In genomic region chr6:35539304-35540009, GRCm38 (mm10) we compare ENCODE assay signal across 8 mouse cellular contexts. TPM values are rescaled to one million over a fixed set of nuclear protein-coding genes. Genes with fewer than 3 reads are reported as not detected.
DNase-seq lines count a peak whose midpoint lies in the region; ATAC-seq and TF ChIP-seq lines count a peak whose summit lies in the region.

Gene Mtpn (minus strand): TSS chr6:35539888.

- peaks cover 46% of the 10 kb centered on the region for H3K79me3 ChIP-seq in C2C12 (ENCODE audit: low read depth)

- H3K79me2 ChIP-seq in C2C12 (ENCODE audit: control insufficient read depth, insufficient read depth) (peaks cover 51% of the 10 kb centered on the region), myocyte (ENCODE audit: control insufficient read depth, insufficient read depth) (peaks cover 48% of the 10 kb centered on the region)
- H3K79me2 ChIP-seq in liver, adult 2 months (ENCODE audit: control insufficient read depth, insufficient read depth, low read length), result peaks cover 20% of the 10 kb centered on the region

- H3K4me3 ChIP-seq in C2C12 (ENCODE audit: insufficient read depth, poor library complexity, severe bottlenecking) (peak within 1 kb of the TSS; percentile 96), myocyte (peak within 1 kb of the TSS; percentile 76)
- H3K4me3 ChIP-seq in erythroblast, embryonic 14.5 days (replicated peaks), result peak within 1 kb of the TSS; percentile 91
- peak within 1 kb of the TSS; percentile 99 for H3K4me3 ChIP-seq in heart, embryonic 11.5 days (ENCODE audit: low read depth, low read length)
- peak within 1 kb of the TSS; percentile 100 for H3K4me3 ChIP-seq in kidney, embryonic 16.5 days (ENCODE audit: low read length)
- H3K4me3 ChIP-seq in liver, adult 2 months (ENCODE audit: insufficient read depth, low read depth, low read length), result peak within 1 kb of the TSS; percentile 95

- H3K9me3 ChIP-seq in erythroblast, embryonic 14.5 days (ENCODE audit: control insufficient read depth, low read length), result no peaks in the 10 kb centered on the region
- no peaks in the 10 kb centered on the region for H3K9me3 ChIP-seq in heart, embryonic 11.5 days (replicated peaks; ENCODE audit: control insufficient read depth, low read length)
- H3K9me3 ChIP-seq in kidney, embryonic 16.5 days (ENCODE audit: low read length), result no peaks in the 10 kb centered on the region

- no peaks in the 10 kb centered on the region for H3K27me3 ChIP-seq in C2C12 (ENCODE audit: control insufficient read depth, insufficient read depth, insufficient read length)
- H3K27me3 ChIP-seq in erythroblast, embryonic 14.5 days (ENCODE audit: control insufficient read depth), result no peaks in the 10 kb centered on the region
- H3K27me3 ChIP-seq in heart, embryonic 11.5 days (ENCODE audit: control insufficient read depth, insufficient read depth, low read length), result no peaks in the 10 kb centered on the region
- no peaks in the 10 kb centered on the region for H3K27me3 ChIP-seq in kidney, embryonic 16.5 days (ENCODE audit: insufficient read depth, low read length)
- H3K27me3 ChIP-seq in liver, adult 2 months (ENCODE audit: control insufficient read depth, insufficient read depth, low read length), result no peaks in the 10 kb centered on the region
- H3K27me3 ChIP-seq in myocyte (ENCODE audit: control insufficient read depth, insufficient read depth, insufficient read length), result no peaks in the 10 kb centered on the region
- no peaks in the 10 kb centered on the region for H3K27me3 ChIP-seq in splenic B cell, adult 2 months (ENCODE audit: control insufficient read depth, insufficient read depth, low read length, poor library complexity, severe bottlenecking)

- H3K27ac ChIP-seq in heart, embryonic 11.5 days (ENCODE audit: low read depth, low read length), result peak within 1 kb of the TSS; percentile 80
- peak within 1 kb of the TSS; percentile 88 for H3K27ac ChIP-seq in kidney, embryonic 16.5 days (ENCODE audit: low read length)
- peak within 1 kb of the TSS; percentile 59 for H3K27ac ChIP-seq in liver, adult 2 months (replicated peaks; ENCODE audit: insufficient read depth, low read depth, low read length)

- H3K4me2 ChIP-seq in heart, embryonic 11.5 days, result peak within 1 kb of the TSS; percentile 68
- peak within 1 kb of the TSS; percentile 69 for H3K4me2 ChIP-seq in kidney, embryonic 16.5 days (replicated peaks; ENCODE audit: low read depth, low read length)
- H3K4me2 ChIP-seq in myocyte (ENCODE audit: low read depth), result peak within 1 kb of the TSS; percentile 81

- under 1% methylated on average over 61 of the region's 61 CpGs for WGBS in heart, embryonic 11.5 days (ENCODE audit: insufficient replicate concordance)
- under 1% methylated on average over 60 of the region's 61 CpGs for WGBS in kidney, embryonic 16.5 days
- whole genome bisulfite sequencing in liver, adult 2 months, result under 1% methylated on average over 61 of the region's 61 CpGs

- TF ChIP-seq POLR2A in brain, embryonic 14.5 days (IDR thresholded peaks at IDR 0.05; ENCODE audit: borderline replicate concordance, extremely low read depth, insufficient read depth, insufficient read length, poor library complexity, severe bottlenecking), result peak; percentile 52; the same call in 1 of the 2 replicates
- TF ChIP-seq POLR2A in liver, adult 2 months (IDR thresholded peaks at IDR 0.05; ENCODE audit: extremely low read depth, insufficient read depth, low read length), result peak; percentile 71; the same call in 1 of the 2 replicates
- peak; percentile 71 for TF ChIP-seq POLR2A in myocyte (IDR thresholded peaks at IDR 0.05; ENCODE audit: insufficient read length, low read depth)

- peak; percentile 99 for DNase-seq in brain, embryonic 14.5 days (ENCODE audit: low read depth)
- peak; percentile 93 for DNase-seq in liver, adult 2 months (ENCODE audit: extremely low read depth, low read depth, low spot score)
- peak; percentile 98 for DNase-seq in splenic B cell, adult 2 months (ENCODE audit: low read depth, low spot score)

- peak within 1 kb of the TSS; percentile 98 for H3ac ChIP-seq in C2C12 (ENCODE audit: control insufficient read depth, insufficient read length, low read depth)
- peak within 1 kb of the TSS; percentile 95 for H3ac ChIP-seq in myocyte (ENCODE audit: control insufficient read depth, insufficient read length)

- H3K9ac ChIP-seq in heart, embryonic 11.5 days (ENCODE audit: low read depth, low read length), result peak within 1 kb of the TSS; percentile 97
- H3K9ac ChIP-seq in kidney, embryonic 16.5 days (replicated peaks; ENCODE audit: low read length), result peak within 1 kb of the TSS; percentile 98
- peak within 1 kb of the TSS; percentile 94 for H3K9ac ChIP-seq in liver, adult 2 months (ENCODE audit: low read depth, low read length)

- ATAC-seq in heart, embryonic 11.5 days (replicated peaks; ENCODE audit: insufficient number of reproducible peaks, low FRiP score, low TSS enrichment), result peak; percentile 100
- peak; percentile 99 for ATAC-seq in kidney, embryonic 16.5 days (ENCODE audit: low FRiP score, low TSS enrichment)

- H3K36me3 ChIP-seq in C2C12 (ENCODE audit: control insufficient read depth, insufficient read depth) (peaks cover 16% of the 10 kb centered on the region), myocyte (ENCODE audit: control insufficient read depth, insufficient read depth) (no peaks in the 10 kb centered on the region)
- peaks cover 4% of the 10 kb centered on the region for H3K36me3 ChIP-seq in erythroblast, embryonic 14.5 days (ENCODE audit: control insufficient read depth)
- no peaks in the 10 kb centered on the region for H3K36me3 ChIP-seq in heart, embryonic 11.5 days (ENCODE audit: control insufficient read depth, insufficient read depth, low read length)
- no peaks in the 10 kb centered on the region for H3K36me3 ChIP-seq in kidney, embryonic 16.5 days (ENCODE audit: insufficient read depth, low read length)
- peaks cover 2% of the 10 kb centered on the region; the same call in 1 of the 2 replicates for H3K36me3 ChIP-seq in liver, adult 2 months (ENCODE audit: control insufficient read depth, insufficient read depth, low read length)
- H3K36me3 ChIP-seq in splenic B cell, adult 2 months (ENCODE audit: control insufficient read depth, insufficient read depth, low read length, poor library complexity, severe bottlenecking), result no peaks in the 10 kb centered on the region

- peaks cover 24% of the 10 kb centered on the region for H3K4me1 ChIP-seq in erythroblast, embryonic 14.5 days (ENCODE audit: control insufficient read depth)
- no peaks in the 10 kb centered on the region; the same call in 1 of the 2 replicates for H3K4me1 ChIP-seq in heart, embryonic 11.5 days (ENCODE audit: control insufficient read depth, insufficient read depth, low read length)
- peaks cover 11% of the 10 kb centered on the region for H3K4me1 ChIP-seq in kidney, embryonic 16.5 days (ENCODE audit: insufficient read depth, low read length)
- peaks cover 5% of the 10 kb centered on the region; the same call in 1 of the 2 replicates for H3K4me1 ChIP-seq in liver, adult 2 months (ENCODE audit: control insufficient read depth, insufficient read depth, low read length)

- no peak for TF ChIP-seq CTCF in C2C12 (IDR thresholded peaks at IDR 0.05; ENCODE audit: control insufficient read depth, insufficient read depth, insufficient read length)
- TF ChIP-seq CTCF in brain, embryonic 14.5 days (IDR thresholded peaks at IDR 0.05; ENCODE audit: borderline replicate concordance, extremely low read depth, insufficient read depth, insufficient read length), result no peak
- TF ChIP-seq CTCF in liver, adult 2 months (IDR thresholded peaks at IDR 0.05; ENCODE audit: low read depth, low read length), result no peak

TF ChIP-seq in C2C12, 6 proteins besides CTCF, POLR2A, EP300 and RAD21:
- TF ChIP-seq MAX (IDR thresholded peaks at IDR 0.05), result peak; percentile 45
- no peak for TF ChIP-seq MYOD1 (IDR thresholded peaks at IDR 0.05; ENCODE audit: control insufficient read depth, insufficient read length, low read depth)
TF ChIP-seq in C2C12: peak in this region for 1.

TF ChIP-seq in myocyte, 11 proteins besides CTCF, POLR2A, EP300 and RAD21:
- TF ChIP-seq MAX (IDR thresholded peaks at IDR 0.05; ENCODE audit: low read depth) (no peak), POLR2AphosphoS2 (IDR thresholded peaks at IDR 0.05; ENCODE audit: insufficient read length, low read depth) (peak; percentile 73), MYOD1 (IDR thresholded peaks at IDR 0.05; ENCODE audit: control insufficient read depth in 1 of 3, insufficient read length in 2 of 3, low read depth in 2 of 3) (peak in 1 of 3 experiments; percentile 2), SRF (IDR thresholded peaks at IDR 0.05; ENCODE audit: control insufficient read depth, insufficient read length, low read depth) (peak; percentile 21)
TF ChIP-seq in myocyte: peak in this region for 3.

RNA-seq across cellular contexts. Expression of gene Mtpn, which starts in this region (rescaled TPM):
- polyA plus RNA-seq in C2C12 (2012; fragmentation: generic; extraction: Trizol) (58.4 TPM), myocyte (2012; fragmentation: generic; extraction: Trizol) (38.8 TPM)
- 75.0 and 101 TPM in 2 replicates for polyA plus RNA-seq in brain, embryonic 14.5 days (2012; rRNA removed)
- polyA plus RNA-seq in erythroblast, embryonic 14.5 days (2012), result 10.4 and 10.8 TPM in 2 replicates
- 93.1 and 118 TPM in 2 replicates for polyA plus RNA-seq in heart, embryonic 11.5 days (2014; fragmentation: Nextera tagmentation; extraction: Ambion mirVana)
- polyA plus RNA-seq in kidney, embryonic 16.5 days (2015; fragmentation: Nextera tagmentation; extraction: Ambion mirVana), result 157 and 161 TPM in 2 replicates
- total RNA-seq in liver, adult 2 months (2014; rRNA removed), result 61.3 and 62.0 TPM in 2 replicates
- 62.7 and 86.3 TPM in 2 replicates for polyA plus RNA-seq in liver, adult 2 months (2012; rRNA removed)

Comparison
In these comparisons a context has a peak if more than half of its experiments do, and no peak if none do; other contexts are left out.
1. Peak in every context shown above with its lines: DNase-seq, ATAC-seq, H3K4me3 ChIP-seq and H3K27ac ChIP-seq.